Mouse (Mus musculus) liver, adult 2 months (tissue): ENCODE measurements around the gene Npnt. TPM values are rescaled to one million over a fixed set of nuclear protein-coding genes. Genes with fewer than 3 reads are reported as not detected.

Experiments
- DNase-seq: peaks from one replicate; pipeline ENCODE4 v3.0.0-alpha.2; 2011; ENCODE audit warnings: low read depth, low spot score; ENCODE audit errors: extremely low read depth
- H3K27ac ChIP-seq: fragments of 200-500 bp; replicated peaks from 2 replicates; pipeline ENCODE4 v1.5.1; 2012; ENCODE audit warnings: low read depth, mild to moderate bottlenecking, control low read depth, inconsistent platforms, low read length; ENCODE audit not compliant: insufficient read depth
- H3K27me3 ChIP-seq: fragments of 200-500 bp; 2 replicates; pipeline ENCODE4 v1.6.1; 2012; ENCODE audit warnings: mild to moderate bottlenecking, moderate library complexity, low read length, inconsistent platforms; ENCODE audit not compliant: control insufficient read depth, insufficient read depth
- H3K36me3 ChIP-seq: fragments of 200-500 bp; 2 replicates; pipeline ENCODE4 v1.6.1; 2012; ENCODE audit warnings: low read length, inconsistent platforms; ENCODE audit not compliant: control insufficient read depth, insufficient read depth
- H3K4me1 ChIP-seq: fragments of 200-500 bp; 2 replicates; pipeline ENCODE4 v1.6.1; 2011; ENCODE audit warnings: low read length; ENCODE audit not compliant: control insufficient read depth, insufficient read depth
- H3K4me3 ChIP-seq: fragments of 200-500 bp; 2 replicates; pipeline ENCODE4 v1.5.1; 2011; ENCODE audit warnings: low read depth, mild to moderate bottlenecking, control low read depth, low read length, moderate library complexity; ENCODE audit not compliant: insufficient read depth
- H3K79me2 ChIP-seq: fragments of 200-500 bp; 2 replicates; pipeline ENCODE4 v1.6.1; 2012; ENCODE audit warnings: inconsistent platforms, mild to moderate bottlenecking, low read length, moderate library complexity; ENCODE audit not compliant: control insufficient read depth, insufficient read depth
- H3K9ac ChIP-seq: fragments of 200-500 bp; 2 replicates; pipeline ENCODE4 v1.6.1; 2012; ENCODE audit warnings: low read depth, mild to moderate bottlenecking, control low read depth, inconsistent platforms, low read length
- CTCF ChIP-seq: fragments of 200-500 bp; IDR thresholded peaks from 2 replicates; pipeline ENCODE4 v1.5.1; 2011; ENCODE audit warnings: low read depth, low read length, control low read depth
- POLR2A ChIP-seq: fragments of 200-500 bp; IDR thresholded peaks from 2 replicates; pipeline ENCODE4 v1.6.1; 2011; ENCODE audit warnings: low read length, control low read depth; ENCODE audit not compliant: insufficient read depth; ENCODE audit errors: extremely low read depth
- WGBS: fragments of 180-500 bp; shearing (Covaris S2); methylation state at CpG from one replicate; pipeline ENCODE4 v1.1.7; 2018; 5-methylcytosine and 5-hydroxymethylcytosine counted together
- polyA plus RNA-seq: library from polyadenylated mRNA; depleted of rRNA; stranded (reverse); fragments of >200 nt; gene quantifications from 2 replicates; pipeline ENCODE4 v1.2.3, GENCODE M21; 2012
- total RNA-seq: library from RNA; depleted of rRNA; stranded (reverse); fragments of >200 nt; gene quantifications from 2 replicates; pipeline ENCODE4 v1.2.3, GENCODE M21; 2014

Npnt gene
- total and polyA plus RNA-seq, 2 experiments: 0.09 to 0.39 TPM

- Histone ChIP-seq H3K36me3 (no peaks in the 10 kb centered on the region), H3K27me3 (no peaks in the 10 kb centered on the region), H3K9ac (no peak overlapping the region), H3K4me3 (no peak overlapping the region), H3K27ac (no peak overlapping the region), H3K4me1 (0 out of 2 replicates have a peak, but pooled peaks cover 2% of the 10 kb centered on the region), H3K79me2 (no peaks in the 10 kb centered on the region)
- 56% methylated on average over 6 of the region's 6 CpGs for WGBS
- TF ChIP-seq CTCF: no peak
- TF ChIP-seq POLR2A: no peak
- DNase-seq: no peak
Measured at GRCm38 (mm10) chr3:132856651-132857050, 93.4 kb downstream of the Npnt start.

- Histone ChIP-seq H3K9ac (no peak overlapping the region), H3K4me1 (0 out of 2 replicates have a peak, but pooled peaks cover 2% of the 10 kb centered on the region), H3K4me3 (no peak overlapping the region), H3K36me3 (no peaks in the 10 kb centered on the region), H3K79me2 (no peaks in the 10 kb centered on the region), H3K27ac (no peak overlapping the region), H3K27me3 (no peaks in the 10 kb centered on the region)
- TF ChIP-seq POLR2A (no peak), CTCF (no peak)
- DNase-seq: no peak
- WGBS: 78% methylated on average over 9 of the region's 9 CpGs
Measured at GRCm38 (mm10) chr3:132855458-132856212, 94.5 kb downstream of the Npnt start.

- no peak for DNase-seq
- 91% methylated on average over 9 of the region's 9 CpGs for WGBS
- Histone ChIP-seq H3K4me1 (no peaks in the 10 kb centered on the region), H3K79me2 (no peaks in the 10 kb centered on the region), H3K27me3 (no peaks in the 10 kb centered on the region), H3K4me3 (no peak overlapping the region), H3K36me3 (no peaks in the 10 kb centered on the region), H3K27ac (no peak overlapping the region), H3K9ac (no peak overlapping the region)
- TF ChIP-seq CTCF (no peak), POLR2A (no peak)
Measured at GRCm38 (mm10) chr3:132854271-132854670, 95.8 kb downstream of the Npnt start.

- H3K79me2 ChIP-seq: no peaks in the 10 kb centered on the region
- DNase-seq: no peak
- TF ChIP-seq CTCF: no peak
Measured at GRCm38 (mm10) chr3:132851841-132852728, 98.0 kb downstream of the Npnt start.

GRCm38 (mm10) chr3:132851417-132851816, 98.7 kb downstream of the Npnt start:
- no peak overlapping the region for H3K9ac ChIP-seq
- H3K4me3 ChIP-seq: no peak overlapping the region
- TF ChIP-seq POLR2A (no peak), CTCF (no peak)
- H3K27me3 ChIP-seq: no peaks in the 10 kb centered on the region
- H3K79me2 ChIP-seq: no peaks in the 10 kb centered on the region
- no peak for DNase-seq
- no peaks in the 10 kb centered on the region for H3K4me1 ChIP-seq
- H3K36me3 ChIP-seq: no peaks in the 10 kb centered on the region
- WGBS: 79% methylated on average over 1 of the region's 1 CpGs
- H3K27ac ChIP-seq: no peak overlapping the region

More at GRCm38 (mm10) chr3:132851841-132852728, 98.0 kb downstream of the Npnt start:
- Histone ChIP-seq H3K36me3 (no peaks in the 10 kb centered on the region), H3K27me3 (no peaks in the 10 kb centered on the region), H3K4me1 (no peaks in the 10 kb centered on the region), H3K4me3 (no peak overlapping the region), H3K9ac (no peak overlapping the region), H3K27ac (no peak overlapping the region)
- WGBS: 72% methylated on average over 28 of the region's 28 CpGs

- WGBS: 95% methylated on average over 2 of the region's 2 CpGs
- DNase-seq: no peak
- Histone ChIP-seq H3K9ac (no peak overlapping the region), H3K4me3 (no peak overlapping the region), H3K4me1 (no peaks in the 10 kb centered on the region), H3K79me2 (no peaks in the 10 kb centered on the region), H3K27me3 (no peaks in the 10 kb centered on the region), H3K36me3 (no peaks in the 10 kb centered on the region), H3K27ac (no peak overlapping the region)
- TF ChIP-seq CTCF (no peak), POLR2A (no peak)
Measured at GRCm38 (mm10) chr3:132850431-132850830, 99.7 kb downstream of the Npnt start.
